Mouse (Mus musculus) kidney, embryonic 14.5 days (tissue): ENCODE results near the gene Ifna14. TPM values are rescaled to one million over a fixed set of nuclear protein-coding genes. Genes with fewer than 3 reads are reported as not detected.
"Not testable (repeated sequence)": the region's sequence is repeated elsewhere in the genome, so short reads cannot be mapped to it uniquely, and the experiment has no call there.

ENCODE experiments used
- ATAC-seq: fragments of 200-750 bp; cut with Nextera tagmentation; 2 replicates; pipeline ENCODE4 v1.8.0; 2017; ENCODE audit warnings: moderate number of reproducible peaks, mild to moderate bottlenecking, moderate TSS enrichment, moderate library complexity; ENCODE audit not compliant: low FRiP score, low TSS enrichment
- H3K27ac ChIP-seq: fragments of 300-500 bp; sonication (generic); 2 replicates; pipeline ENCODE4 v1.5.1; 2014; ENCODE audit warnings: low read depth, mild to moderate bottlenecking, low read length, moderate library complexity, mixed read lengths
- H3K27me3 ChIP-seq: fragments of 300-500 bp; sonication (generic); 2 replicates; pipeline ENCODE4 v1.6.1; 2014; ENCODE audit warnings: mild to moderate bottlenecking, low read length; ENCODE audit not compliant: control insufficient read depth, insufficient read depth
- H3K36me3 ChIP-seq: fragments of 300-500 bp; sonication (generic); 2 replicates; pipeline ENCODE4 v1.6.1; 2014; ENCODE audit warnings: low read length, mixed read lengths; ENCODE audit not compliant: control insufficient read depth, insufficient read depth
- H3K4me1 ChIP-seq: fragments of 300-500 bp; sonication (generic); 2 replicates; pipeline ENCODE4 v1.6.1; 2014; ENCODE audit warnings: low read length, mixed read lengths; ENCODE audit not compliant: control insufficient read depth, insufficient read depth
- H3K4me2 ChIP-seq: fragments of 300-500 bp; sonication (generic); replicated peaks from 2 replicates; pipeline ENCODE4 v1.6.1; 2014; ENCODE audit warnings: low read depth, mild to moderate bottlenecking, low read length
- H3K4me3 ChIP-seq: fragments of 300-500 bp; sonication (generic); 2 replicates; pipeline ENCODE4 v1.5.1; 2014; ENCODE audit warnings: mild to moderate bottlenecking, low read length
- H3K9ac ChIP-seq: fragments of 300-500 bp; sonication (generic); 2 replicates; pipeline ENCODE4 v1.6.1; 2014; ENCODE audit warnings: low read depth, mild to moderate bottlenecking, low read length, moderate library complexity
- H3K9me3 ChIP-seq: fragments of 300-500 bp; sonication (generic); 2 replicates; pipeline ENCODE4 v1.6.1; 2016; ENCODE audit warnings: low read length; ENCODE audit not compliant: control insufficient read depth
- WGBS: fragments of 180-500 bp; shearing (Covaris S2); extraction: QIAGEN DNeasy Blood & Tissue Kit; methylation state at CpG from one replicate; pipeline ENCODE4 v1.1.7; 2014; 5-methylcytosine and 5-hydroxymethylcytosine counted together
- polyA plus RNA-seq: library from polyadenylated mRNA; unstranded; fragments of >200 nt; fragmentation: Nextera tagmentation; extraction: Ambion mirVana; gene quantifications from 2 replicates; pipeline ENCODE4 v1.2.1, GENCODE M21; 2014

The Ifna14 gene
- polyA plus RNA-seq = not detected in 2 replicates

DNA sequence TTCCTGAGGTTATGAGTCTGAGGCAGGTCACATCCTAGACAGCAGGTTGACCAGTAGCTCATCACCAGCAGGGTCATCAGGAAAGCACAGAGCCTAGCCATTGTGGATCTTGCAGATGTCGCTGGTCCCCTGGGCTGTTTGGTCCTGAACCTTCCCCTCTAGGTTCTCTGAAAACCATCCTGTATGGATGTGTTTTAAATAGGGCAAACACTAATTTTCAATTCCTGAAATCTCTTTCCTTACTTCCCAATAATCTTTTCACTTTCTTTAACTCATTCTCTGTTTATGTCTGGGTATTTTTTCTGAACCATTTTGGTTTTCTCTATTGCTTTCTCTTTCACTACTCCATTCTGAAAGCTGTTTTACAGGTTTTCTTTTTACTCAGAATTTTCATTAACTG, at the start of gene Ifna14:
Gene Ifna14 (minus strand): TSS at position 101 of the 400 bp plus-strand sequence.
- no peaks in the 10 kb centered on the region for H3K27me3 ChIP-seq
- no peak within 1 kb of the TSS for H3K4me3 ChIP-seq
- no peak within 1 kb of the TSS for H3K4me2 ChIP-seq
- WGBS = 63% methylated on average over 1 of the region's 1 CpGs
- no peak within 1 kb of the TSS for H3K9ac ChIP-seq
- no peak within 1 kb of the TSS for H3K27ac ChIP-seq
- ATAC-seq = no peak
- H3K9me3 ChIP-seq = no peaks in the 10 kb centered on the region
- no peaks in the 10 kb centered on the region for H3K36me3 ChIP-seq
- no peaks in the 10 kb centered on the region for H3K4me1 ChIP-seq

DNA sequence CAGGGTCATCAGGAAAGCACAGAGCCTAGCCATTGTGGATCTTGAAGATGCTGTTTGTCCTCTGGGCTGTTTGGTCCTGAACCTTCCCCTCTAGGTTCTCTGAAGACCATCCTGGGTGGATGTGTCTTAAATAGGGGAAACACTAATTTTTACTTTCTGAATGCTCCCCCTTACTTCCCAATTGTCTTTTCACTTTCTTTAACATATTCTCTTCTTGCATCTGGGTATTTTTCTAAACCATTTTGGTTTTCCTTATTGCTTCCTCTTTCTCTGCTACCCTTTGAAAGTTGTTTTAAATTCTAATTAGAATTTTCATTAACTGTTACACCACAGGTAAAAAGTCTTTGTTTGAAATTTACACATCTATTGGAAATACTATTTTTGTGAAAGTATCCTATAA, 31.7 kb upstream of the Ifna14 start, which contains the start of gene Ifna12:
Gene Ifna12 (minus strand): TSS at position 101 of the 400 bp plus-strand sequence.
- ATAC-seq = no peak
- no peaks in the 10 kb centered on the region for H3K36me3 ChIP-seq
- H3K27ac ChIP-seq = no peak within 1 kb of the TSS
- no peaks in the 10 kb centered on the region for H3K4me1 ChIP-seq
- H3K27me3 ChIP-seq = no peaks in the 10 kb centered on the region
- H3K9ac ChIP-seq = no peak within 1 kb of the TSS
- H3K4me3 ChIP-seq = no peak within 1 kb of the TSS
- no peak within 1 kb of the TSS for H3K4me2 ChIP-seq
- H3K9me3 ChIP-seq = no peaks in the 10 kb centered on the region

DNA sequence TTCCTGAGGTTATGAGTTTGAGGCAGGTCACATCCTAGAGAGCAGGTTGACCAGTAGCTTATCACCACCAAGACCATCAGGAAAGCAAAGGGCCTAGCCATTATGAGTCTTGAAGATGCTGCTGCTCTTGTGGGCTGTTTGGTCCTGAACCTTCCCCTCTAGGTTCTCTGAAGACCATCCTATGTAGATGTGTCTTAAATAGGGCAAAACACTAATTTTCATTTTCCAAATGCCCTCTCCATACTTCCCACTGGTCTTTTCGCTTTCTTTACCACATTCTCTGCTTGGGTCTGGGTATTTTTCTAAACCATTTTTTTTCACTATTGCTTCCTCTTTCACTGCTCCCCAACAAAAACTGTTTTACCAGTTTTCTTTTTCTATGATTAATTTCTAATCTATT, 20.7 kb upstream of the Ifna14 start, which contains the start of gene Ifna9:
Gene Ifna9 (minus strand): TSS at position 101 of the 400 bp plus-strand sequence.
- ATAC-seq = no peak

GRCm38 (mm10) chr4:88561791-88562190, 9.8 kb downstream of the Ifna14 start:
- Histone ChIP-seq H3K4me1 (no peaks in the 10 kb centered on the region), H3K9ac (no peak overlapping the region), H3K36me3 (no peaks in the 10 kb centered on the region), H3K27me3 (no peaks in the 10 kb centered on the region), H3K4me3 (no peak overlapping the region), H3K27ac (no peak overlapping the region), H3K9me3 (no peaks in the 10 kb centered on the region), H3K4me2 (no peak overlapping the region)
- no peak for ATAC-seq
- 89% methylated on average over 1 of the region's 1 CpGs for WGBS

More for the DNA sequence above, 20.7 kb upstream of the Ifna14 start, which contains the start of gene Ifna9:
- H3K27me3 ChIP-seq = no peaks in the 10 kb centered on the region
- H3K9me3 ChIP-seq = no peaks in the 10 kb centered on the region
- H3K4me2 ChIP-seq = no peak within 1 kb of the TSS
- no peak within 1 kb of the TSS for H3K4me3 ChIP-seq
- 88% methylated on average over 1 of the region's 1 CpGs for WGBS
- no peak within 1 kb of the TSS for H3K27ac ChIP-seq
- H3K36me3 ChIP-seq = no peaks in the 10 kb centered on the region
- no peaks in the 10 kb centered on the region for H3K4me1 ChIP-seq
- H3K9ac ChIP-seq = no peak within 1 kb of the TSS

DNA sequence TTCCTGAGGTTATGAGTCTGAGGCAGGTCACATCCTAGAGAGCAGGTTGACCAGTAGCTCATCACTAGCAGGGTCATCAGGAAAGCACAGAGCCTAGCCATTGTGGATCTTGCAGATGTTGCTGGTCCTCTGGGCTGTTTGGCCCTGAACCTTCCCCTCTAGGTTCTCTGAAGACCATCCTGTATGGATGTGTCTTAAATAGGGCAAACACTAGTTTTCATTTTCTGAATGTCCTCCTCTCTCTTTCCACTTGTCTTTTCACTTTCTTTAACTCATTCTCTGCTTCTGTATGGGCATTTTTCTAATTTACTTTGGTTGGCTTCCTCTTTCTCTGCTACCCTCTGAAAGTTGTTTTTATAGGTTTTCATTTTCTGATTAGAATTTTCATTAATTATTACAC, 13.5 kb downstream of the Ifna14 start, which contains the start of gene Ifna15:
Gene Ifna15 (minus strand): TSS at position 101 of the 400 bp plus-strand sequence.
- H3K9ac ChIP-seq, H3K9me3 ChIP-seq, ATAC-seq, H3K4me1 ChIP-seq, H3K4me2 ChIP-seq, H3K4me3 ChIP-seq, H3K36me3 ChIP-seq, H3K27ac ChIP-seq, H3K27me3 ChIP-seq: not testable (repeated sequence)

- peak overlapping the region; percentile 31 for H3K4me3 ChIP-seq
- peak; percentile 57; the same call in 1 of the 2 replicates for ATAC-seq
These were observed 21.2 kb downstream of the Ifna14 start for GRCm38 (mm10) chr4:88550161-88550945.

DNA sequence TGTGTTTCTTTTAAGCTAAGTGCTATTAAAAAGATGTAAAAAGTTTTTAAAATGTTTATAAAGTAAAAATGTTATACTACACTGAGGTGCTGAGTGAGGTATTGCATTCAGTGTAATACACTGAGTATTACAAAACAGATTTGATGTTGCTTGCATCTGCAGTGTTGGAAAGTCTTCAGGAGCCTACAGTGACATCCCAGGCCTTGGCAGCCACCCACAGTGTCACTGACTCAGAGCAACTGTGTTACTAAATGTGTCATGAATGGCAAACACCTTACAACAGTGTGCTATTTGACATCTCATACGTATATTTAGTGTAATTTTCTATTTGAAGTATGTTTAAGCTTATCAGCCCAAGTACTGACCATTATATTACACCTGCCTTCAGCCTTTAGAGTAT, 23.6 kb downstream of the Ifna14 start:
- Histone ChIP-seq H3K27ac (no peak overlapping the region), H3K4me2 (no peak overlapping the region), H3K27me3 (no peaks in the 10 kb centered on the region), H3K9ac (no peak overlapping the region), H3K36me3 (no peaks in the 10 kb centered on the region), H3K4me3 (no peak overlapping the region), H3K4me1 (no peaks in the 10 kb centered on the region), H3K9me3 (no peaks in the 10 kb centered on the region)
- WGBS = 74% methylated on average over 1 of the region's 1 CpGs
- ATAC-seq = no peak

More at GRCm38 (mm10) chr4:88550161-88550945, 21.2 kb downstream of the Ifna14 start:
- no peaks in the 10 kb centered on the region for H3K9me3 ChIP-seq
- no peaks in the 10 kb centered on the region for H3K27me3 ChIP-seq
- H3K9ac ChIP-seq = no peak overlapping the region
- H3K27ac ChIP-seq = no peak overlapping the region
- H3K36me3 ChIP-seq = no peaks in the 10 kb centered on the region
- H3K4me2 ChIP-seq = peak overlapping the region; percentile 24
- H3K4me1 ChIP-seq = no peaks in the 10 kb centered on the region
- WGBS = 30% methylated on average over 22 of the region's 22 CpGs

- Histone ChIP-seq H3K27me3 (no peaks in the 10 kb centered on the region), H3K9ac (no peak overlapping the region), H3K36me3 (no peaks in the 10 kb centered on the region), H3K27ac (no peak overlapping the region), H3K9me3 (no peaks in the 10 kb centered on the region), H3K4me2 (no peak overlapping the region), H3K4me3 (no peak overlapping the region), H3K4me1 (no peaks in the 10 kb centered on the region)
- 55% methylated on average over 2 of the region's 2 CpGs for WGBS
- ATAC-seq = peak; percentile 55; the same call in 1 of the 2 replicates
These were observed 27.9 kb downstream of the Ifna14 start for GRCm38 (mm10) chr4:88543649-88544234.

GRCm38 (mm10) chr4:88537328-88537727, 34.3 kb downstream of the Ifna14 start:
- WGBS = 67% methylated on average over 12 of the region's 12 CpGs
- ATAC-seq = no peak
- Histone ChIP-seq H3K4me2 (no peak overlapping the region), H3K27me3 (no peaks in the 10 kb centered on the region), H3K36me3 (no peaks in the 10 kb centered on the region), H3K4me3 (no peak overlapping the region), H3K9ac (no peak overlapping the region), H3K27ac (no peak overlapping the region), H3K4me1 (no peaks in the 10 kb centered on the region), H3K9me3 (no peaks in the 10 kb centered on the region)
